Mouse (Mus musculus) spleen, postnatal 4 days (tissue): ENCODE data around the gene Nebl.

Experiments
- DNase-seq, 2 experiments: peaks; one replicate each; pipeline ENCODE4 v3.0.0; 2022; ENCODE audit warnings: low spot score in 2 of 2

The Nebl gene

DNA sequence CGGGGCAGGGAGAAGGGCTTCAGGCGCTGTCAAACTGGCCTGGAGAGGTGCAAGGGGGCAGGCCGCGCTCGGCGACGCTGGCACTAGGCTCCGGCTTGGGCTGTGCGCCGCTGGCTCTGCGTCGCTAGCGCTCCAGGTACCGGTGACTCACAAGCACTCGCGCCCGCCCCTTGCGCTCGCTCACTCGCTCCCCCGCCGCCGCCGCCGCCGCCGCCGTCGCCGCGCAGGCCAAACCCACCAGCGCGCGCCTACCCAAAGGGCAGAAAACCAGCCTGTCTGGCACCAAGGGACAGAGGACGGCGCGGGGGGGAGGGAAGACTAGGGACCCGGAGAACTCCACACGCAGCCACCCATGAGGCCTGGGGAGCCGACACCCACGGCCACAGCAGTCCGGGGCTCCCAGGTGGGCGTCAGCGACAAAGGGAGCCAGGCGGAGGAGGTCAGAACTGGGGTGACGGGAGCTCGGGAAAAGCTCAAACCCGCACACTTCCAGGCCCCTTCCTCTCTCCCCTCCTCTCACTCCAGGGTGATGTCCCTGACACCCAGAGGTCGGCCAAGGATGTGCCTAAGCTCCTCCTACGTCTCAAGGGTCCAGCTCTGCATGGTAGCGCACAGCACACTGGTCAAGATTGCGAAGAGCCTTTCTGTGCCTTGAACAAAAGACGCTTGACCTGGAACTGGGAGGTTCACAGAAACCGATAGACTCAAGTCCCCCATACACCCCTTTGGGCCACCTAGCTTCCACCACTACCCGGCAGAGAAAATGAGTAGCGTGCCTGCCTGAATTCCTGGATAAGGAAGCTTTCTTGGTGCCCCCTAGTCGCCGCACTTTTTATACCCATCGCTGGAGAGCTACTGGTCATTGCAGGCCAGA lies at the start of gene Nebl:
TSS of gene Nebl (minus strand) at position 508 of the 874 bp plus-strand sequence.
- DNase-seq, result no peak

DNA sequence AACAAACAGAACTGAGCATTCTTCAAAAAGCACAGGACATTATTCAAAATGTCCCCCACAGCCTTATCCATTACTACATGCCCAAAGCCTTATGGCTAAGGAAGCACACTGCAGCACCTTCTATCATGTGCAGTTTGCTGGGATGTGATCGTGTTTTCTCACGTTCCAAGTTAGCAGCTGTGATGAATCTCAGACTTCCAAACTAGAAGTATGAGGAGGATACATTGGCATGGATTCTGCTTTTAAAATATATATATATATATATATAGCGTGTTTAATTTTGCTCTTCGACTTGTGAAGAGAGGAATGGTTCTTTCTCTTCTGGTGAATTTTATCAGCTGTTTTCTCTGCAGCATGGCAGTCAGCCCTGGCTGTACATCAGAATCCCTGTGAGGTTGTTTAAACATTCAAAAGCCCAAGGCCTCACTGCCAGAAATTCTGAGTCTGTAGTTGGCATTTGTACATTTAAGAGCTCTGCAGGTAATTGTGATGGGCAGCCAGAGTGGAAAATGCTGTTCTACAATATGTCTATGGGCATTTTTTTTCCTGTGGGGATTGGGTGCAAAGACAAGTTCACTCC lies 39.1 kb upstream of the Nebl start:
- DNase-seq, result no peak

DNA sequence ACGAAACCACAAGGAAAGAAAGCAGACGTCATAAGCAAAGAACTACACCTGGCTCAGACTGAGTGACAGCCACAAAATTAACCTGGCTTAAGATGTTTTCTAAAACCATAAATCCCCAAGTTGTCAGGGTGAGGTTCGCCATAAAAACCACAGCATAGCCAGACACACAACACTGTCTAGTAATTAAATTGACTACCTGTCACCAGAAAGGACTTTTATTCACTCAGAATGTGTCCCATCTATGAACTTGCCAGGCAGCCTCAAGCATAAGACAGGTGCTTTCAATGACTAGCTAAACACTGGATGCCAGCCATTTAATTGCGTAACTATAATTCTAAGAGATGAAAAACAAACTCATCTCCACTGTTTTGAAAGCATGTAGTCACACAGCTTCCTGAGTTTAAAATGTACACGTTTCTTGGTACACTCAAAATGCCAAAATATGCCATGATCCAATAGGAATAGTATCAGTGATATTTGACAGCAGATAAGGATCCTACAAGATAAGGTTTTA lies 38.0 kb upstream of the Nebl start:
- DNase-seq, result no peak

DNA sequence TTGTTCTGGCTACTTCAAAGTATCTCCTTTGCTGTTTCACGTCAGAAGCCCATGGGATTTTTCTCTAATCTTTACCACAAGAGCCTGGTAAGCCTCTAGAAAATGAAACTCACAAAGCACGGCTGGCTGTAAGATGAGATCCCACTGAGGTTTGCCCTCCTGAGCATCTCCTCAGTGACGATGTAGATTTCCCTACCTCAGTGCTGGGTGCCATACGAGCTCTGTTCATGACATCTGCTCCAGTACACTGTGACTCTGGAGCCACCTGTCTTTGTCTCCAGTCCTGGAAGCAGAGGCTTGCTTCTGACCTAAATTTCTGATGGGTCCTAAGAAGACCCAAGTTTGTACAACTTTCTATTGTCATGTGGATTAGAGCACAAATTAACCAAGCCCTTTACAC lies 25.0 kb upstream of the Nebl start:
- no peak for DNase-seq

DNA sequence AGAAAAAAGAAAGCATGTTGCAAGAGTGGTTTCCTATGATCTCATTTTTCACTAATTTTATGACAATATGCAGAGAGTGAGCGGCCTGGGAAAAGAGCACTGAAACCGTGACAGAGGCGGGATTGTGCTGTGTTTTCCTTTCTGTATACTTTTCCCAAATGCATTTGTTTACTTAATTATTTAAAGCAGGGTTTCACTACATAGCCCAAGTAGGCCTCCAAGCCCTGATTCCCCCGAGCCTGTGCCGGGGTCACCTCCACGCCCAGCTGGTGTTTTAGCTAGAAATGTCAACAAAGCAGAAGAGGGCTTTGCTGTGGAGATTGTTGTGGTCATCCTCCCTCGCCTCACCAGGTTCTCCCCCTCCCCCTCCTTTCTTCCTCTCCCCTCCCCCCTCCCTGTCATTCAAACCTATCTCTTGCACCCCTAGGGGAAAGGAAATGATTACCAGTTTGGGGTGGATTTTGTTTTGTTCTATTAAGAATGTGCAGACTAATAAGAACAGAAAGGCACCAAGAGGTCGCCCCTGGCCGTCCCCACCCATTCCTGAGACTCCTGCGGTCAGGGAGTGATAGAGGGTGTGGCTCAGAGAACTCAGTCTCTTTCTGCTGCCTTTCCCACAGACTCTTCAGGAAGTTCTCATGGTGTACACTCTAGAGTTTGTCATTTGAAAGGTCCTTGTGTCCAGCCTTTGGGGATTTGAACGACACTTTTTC lies 10.9 kb upstream of the Nebl start:
- no peak for DNase-seq

DNA sequence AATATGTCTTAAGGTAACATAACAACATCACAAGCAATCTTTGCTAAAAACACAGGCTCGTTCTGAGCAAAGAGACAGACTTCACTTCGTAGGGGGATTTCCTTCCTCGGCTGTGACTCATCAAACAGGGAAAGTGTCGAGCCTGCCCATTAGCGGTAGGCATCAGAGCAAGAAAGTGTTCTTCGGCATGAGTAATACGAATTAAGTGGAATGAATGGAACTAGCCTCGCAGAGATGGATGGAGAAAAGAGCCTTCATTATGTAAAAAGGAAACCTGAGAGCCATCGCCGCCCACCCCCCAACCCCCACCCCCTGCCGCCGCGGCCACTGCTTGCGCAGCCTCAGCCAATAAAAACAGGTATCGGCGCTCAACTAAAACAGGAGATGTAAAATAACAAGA lies 10.3 kb upstream of the Nebl start:
- DNase-seq, result no peak

DNA sequence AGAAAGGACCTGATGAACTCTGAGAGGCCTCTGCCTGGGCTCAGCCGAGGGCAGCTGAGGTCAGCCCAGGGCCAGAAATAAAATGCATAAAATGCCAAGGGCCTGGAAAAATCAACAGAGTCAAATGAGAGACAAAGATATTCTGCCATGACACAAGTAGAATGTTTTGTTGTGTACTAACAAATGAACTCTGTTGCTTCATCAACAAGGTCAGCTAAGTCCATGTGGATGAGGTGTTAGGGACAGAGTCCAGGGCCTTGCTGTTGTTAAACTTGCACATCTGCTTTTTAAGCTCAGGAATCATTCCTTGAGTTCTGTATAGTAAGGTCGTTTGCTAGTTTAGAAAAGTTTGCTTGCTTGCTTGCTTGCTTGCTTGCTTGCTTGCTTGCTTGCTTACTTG lies 9.2 kb upstream of the Nebl start:
- no peak for DNase-seq

DNA sequence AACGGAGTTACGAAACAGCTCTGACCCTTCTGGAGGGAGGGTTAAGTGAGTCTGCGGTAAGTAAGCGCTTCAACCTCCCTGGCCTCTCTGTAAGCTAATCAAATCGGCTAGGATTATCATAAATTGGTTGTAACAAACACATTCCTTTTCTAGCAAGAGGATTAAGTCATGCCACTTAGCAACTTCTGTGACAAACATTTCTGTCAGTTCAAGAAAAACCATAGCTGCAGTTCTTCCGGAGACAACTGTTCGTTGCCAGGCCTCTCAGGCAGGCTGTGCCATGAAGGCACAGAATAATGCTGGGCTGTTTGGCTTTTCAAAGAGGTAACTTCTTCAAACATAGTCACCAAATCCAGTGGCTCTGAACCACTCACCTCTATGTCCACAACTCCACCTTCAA lies 946 bp upstream of the Nebl start:
- no peak for DNase-seq

DNA sequence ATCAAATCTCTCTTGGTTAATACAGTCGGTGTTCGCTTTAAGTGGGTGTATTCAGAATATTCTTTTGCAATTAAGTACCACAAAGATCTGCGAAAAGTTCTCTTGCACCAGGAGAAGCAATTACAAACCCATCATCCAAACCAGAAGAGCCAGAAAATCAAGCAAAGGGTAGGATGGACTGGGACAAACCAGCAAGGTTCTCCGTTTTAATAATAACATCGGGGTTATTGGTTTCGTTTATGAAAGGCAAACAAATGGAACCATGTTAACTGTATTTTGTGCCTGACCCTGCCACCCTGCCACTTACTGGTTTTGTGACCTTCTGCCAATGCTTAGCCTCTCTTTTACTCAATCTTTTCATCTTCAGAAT lies 552 bp upstream of the Nebl start:
- no peak for DNase-seq

DNA sequence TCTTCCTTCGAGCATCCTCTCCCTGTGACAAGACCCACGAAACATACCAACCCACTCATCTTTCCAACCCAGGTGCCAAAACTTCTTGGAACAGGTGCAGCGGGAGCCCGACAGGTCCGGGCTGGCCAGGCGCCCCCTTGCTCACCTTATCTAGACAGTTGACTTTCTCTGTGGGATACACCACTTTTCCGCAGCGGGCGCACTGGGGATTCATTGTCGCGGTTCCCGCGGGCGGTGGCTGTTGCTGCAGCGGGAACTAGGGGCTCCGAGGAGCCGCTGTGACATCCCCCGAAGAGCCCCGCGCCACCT lies 662 bp downstream of the Nebl start:
- no peak for DNase-seq

DNA sequence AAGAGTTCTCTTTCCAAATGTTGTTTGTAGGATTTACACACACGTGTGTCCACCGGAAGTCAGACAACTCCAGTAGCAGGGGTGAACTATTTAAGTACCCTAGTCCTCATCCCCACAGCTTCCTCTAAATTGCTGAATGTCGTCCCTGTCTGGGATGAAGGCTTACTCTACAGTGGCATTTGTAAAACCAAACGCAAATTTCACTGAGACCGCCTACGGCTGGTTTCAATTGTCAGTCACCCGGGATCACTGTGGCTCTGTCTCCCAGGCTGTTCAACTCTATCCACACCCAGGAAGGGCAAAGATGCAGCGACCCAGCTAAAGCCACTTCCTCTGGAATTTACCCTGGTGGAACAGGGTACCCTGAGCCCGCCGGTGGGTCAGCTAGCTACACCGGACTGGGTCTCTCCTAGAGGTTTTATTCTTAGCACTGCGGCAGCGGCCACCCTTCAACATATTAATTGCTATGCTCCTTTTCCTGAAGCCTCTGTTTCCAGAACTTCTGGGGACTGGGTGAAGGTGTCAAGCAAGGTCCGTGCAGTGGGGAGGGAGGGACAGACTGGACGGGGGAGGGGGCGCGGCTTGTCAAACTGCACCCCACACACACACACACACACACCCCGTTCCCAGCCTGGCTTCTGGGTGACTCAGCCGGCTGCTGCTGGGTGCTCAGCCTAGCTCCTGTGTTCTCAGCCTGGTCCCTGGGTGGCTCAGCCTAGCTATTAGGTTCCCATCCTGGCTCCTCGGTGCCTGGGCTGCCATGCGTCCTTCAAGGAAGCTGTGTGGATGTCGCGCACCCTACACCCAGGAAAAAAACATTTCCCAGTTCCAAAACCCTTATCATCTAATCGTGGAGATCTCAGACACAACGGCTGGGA lies 1.3 kb downstream of the Nebl start:
- DNase-seq, result no peak

DNA sequence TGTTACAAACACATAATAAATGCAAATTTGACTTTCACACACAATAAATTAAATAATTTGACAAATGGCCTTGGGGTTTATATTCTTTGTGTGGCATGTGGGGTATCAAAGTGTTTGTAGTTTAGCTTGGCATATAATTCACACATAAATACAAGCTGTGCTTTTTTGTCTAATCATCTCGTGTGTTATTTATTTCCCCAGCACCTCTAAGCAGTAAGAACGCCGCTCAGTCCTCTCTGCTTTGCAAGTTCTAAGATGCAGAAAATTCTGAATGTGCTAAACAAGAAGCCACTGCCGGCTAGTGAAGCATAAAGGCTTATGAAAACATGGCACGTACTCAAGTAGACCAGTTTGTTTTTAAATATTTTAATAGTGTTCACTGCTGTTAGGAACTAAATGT lies 6.9 kb downstream of the Nebl start:
- DNase-seq, result no peak

DNA sequence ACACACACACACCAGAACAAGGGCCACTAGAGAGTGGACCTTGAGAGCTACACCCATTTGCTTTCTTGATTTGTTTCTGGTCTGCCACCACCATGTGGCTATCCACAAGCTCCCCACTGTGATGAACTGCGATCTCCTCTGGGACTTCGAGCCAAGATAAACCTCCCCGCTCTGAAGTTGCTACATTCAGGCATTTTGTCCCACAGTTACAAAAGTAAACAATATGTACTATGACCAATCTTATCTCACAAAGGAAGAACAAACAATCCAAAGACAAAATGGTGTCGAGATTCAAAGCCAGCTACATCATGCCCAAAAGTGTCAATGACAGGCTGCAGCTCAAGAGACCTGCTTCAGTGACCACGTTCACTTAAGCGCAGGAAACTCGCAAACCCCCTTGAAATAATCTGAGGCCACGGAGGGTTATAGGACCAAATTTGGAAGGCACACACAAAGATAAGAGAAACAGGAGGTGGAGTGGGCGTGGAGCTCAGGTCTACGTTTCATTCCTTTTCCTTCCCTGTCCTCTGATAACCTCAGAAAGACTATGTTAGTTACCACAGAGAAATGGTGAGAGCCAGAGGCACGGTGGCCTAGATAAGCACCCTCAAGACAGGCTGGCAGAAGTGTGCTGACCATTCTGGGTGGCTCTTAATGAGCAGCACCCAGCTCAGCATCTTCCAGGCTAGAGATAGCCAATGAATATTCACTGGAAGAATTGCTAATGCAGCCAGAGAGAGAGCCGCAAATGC lies 7.8 kb downstream of the Nebl start:
- DNase-seq, result no peak

DNA sequence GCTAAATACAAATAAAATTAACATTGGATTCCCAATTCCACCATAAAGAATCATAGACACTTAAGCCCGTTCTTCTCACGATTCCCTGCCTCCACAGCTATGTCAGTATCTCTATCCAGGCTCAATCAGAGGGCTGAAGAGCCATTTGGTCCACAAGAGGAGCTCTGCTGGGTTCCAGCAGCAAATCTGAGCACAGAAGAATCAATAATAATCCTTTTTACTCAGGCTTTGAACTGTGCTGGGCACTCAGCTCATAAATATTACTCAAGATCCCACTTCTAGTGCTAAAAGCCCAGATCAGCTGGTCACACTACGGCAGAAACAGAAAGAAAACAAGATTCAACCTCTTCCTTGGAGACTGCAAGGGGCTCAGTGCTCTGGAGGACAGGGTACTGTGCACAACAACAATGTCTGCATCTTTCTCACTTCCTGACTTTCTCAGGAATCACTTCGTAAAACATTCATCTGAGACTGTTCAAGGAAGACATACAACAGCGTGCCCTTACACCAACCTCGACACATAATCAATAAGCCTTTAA lies 10.0 kb downstream of the Nebl start:
- no peak for DNase-seq

DNA sequence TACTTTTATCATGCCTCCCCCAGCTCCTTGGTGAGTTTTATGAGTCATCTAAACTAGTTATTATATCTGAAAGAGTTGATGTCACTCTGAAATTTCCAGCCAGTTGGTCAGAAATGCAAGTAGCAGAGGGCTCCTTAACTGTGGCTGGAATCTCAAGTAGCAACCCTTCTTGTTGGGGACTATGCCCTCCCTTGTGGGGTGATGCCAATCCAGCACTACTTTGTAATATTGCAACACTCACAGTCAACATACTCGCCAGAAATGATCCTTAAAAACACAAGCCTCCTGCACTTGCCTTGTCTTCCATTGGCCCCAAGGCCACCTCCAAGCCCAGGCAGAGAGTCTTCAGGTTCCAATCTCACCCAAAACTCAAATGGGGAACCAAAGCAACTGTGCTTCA lies 13.0 kb downstream of the Nebl start:
- no peak for DNase-seq

DNA sequence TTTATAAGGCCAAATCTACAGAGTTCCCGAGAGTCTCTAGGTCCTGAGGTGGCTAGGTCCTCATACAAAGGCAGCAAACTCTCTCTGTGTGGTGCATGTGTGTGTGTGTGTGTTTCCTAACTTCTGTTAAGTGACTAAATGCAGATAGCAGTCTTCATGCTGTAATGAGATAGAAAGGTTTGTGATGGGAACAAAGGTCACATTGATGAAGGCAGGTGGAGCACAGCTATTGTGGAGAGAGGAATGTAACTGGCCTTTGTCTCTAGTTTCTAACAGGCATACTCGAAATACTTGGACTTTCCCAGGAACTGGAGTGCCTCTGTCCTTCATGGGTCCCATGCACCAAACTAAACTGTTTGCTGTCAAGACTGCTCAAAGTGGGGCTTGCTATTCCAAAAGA lies 14.1 kb downstream of the Nebl start:
- no peak for DNase-seq

DNA sequence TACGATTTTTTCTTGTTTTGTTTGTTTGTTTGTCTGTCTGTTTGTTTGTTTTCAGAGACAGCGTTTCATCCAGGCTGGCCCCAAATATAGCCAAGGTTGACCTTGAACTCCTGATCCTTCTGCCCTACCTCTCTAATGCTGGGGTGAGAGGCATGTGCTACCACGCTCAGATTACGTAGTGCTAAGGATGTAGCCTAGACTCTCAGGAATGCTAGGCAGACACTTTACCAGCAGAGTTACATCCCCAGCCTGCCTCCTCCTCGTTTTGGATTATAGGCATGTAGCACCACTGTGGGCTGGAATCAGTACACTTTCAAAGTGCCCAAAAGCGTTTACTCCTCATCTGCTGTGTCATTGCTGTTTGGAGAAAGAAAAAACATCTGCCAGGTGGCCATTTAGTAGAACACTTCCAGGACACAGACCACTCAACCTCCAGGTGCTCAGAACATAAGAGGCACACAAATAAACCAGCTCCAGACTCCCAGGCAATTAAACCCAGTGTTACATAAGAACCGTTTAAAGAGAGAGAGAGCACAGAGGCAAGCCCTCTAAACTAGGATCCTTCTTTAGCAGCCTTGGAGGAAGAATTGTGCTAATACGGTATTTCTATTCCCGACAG lies 16.0 kb downstream of the Nebl start:
- DNase-seq, result no peak

DNA sequence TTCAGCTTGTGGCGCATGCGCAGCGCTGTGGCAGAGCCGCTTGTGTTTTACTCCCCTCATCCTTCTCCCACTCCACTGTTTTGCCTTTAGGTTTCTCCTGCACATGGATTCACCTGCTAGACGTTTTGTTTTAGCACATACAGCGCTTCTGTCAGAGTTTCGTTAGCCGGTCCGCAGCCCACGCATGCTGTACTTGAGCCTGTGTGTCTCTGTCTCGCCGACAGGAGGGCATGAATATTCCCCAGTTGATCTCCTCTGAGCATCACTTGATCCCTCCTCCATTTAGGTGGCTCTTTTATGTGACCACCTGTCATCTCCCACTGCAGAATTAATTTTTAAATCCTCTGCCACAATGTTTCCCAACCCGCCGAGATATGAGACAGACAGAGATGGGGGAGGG lies 16.6 kb downstream of the Nebl start:
- DNase-seq, result no peak

DNA sequence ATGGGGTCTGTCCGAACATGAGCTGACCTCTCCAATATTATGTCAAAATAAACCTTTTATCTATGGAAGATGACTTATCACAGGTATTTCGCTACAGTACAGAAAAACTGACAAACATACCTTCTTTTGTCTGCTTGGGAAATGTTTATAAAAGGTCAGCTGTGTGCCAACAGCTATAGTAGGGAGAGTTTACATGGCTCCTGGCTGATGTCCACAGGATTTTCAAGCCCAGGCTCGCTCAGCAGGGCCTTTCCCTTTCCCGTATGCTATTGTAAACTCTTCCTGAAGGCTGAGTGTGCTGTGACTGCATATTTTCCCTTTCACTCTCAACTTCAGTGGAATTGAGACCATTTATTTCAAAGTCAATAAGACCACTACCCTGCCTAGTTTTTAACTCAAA lies 17.1 kb downstream of the Nebl start:
- no peak for DNase-seq

DNA sequence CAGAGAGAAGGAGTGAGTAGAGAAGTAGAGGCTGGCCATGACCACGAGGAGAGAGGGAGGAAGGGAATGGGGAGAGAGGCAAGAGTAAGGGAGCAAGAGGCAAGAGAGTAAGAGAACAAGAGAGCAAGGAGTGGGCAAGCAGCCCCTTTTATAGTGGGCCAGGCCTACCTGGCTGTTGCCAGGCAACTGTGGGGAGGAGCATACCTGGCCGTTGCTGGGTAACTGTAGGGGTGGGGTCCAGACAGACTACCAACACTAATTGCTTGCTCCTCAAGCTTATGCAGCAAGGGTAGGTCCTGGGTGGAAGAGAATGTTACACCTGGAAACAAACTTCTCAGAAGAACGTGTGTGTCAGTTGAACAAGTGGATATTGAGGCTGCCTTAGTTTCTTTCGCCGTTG lies 20.0 kb downstream of the Nebl start:
- no peak for DNase-seq

DNA sequence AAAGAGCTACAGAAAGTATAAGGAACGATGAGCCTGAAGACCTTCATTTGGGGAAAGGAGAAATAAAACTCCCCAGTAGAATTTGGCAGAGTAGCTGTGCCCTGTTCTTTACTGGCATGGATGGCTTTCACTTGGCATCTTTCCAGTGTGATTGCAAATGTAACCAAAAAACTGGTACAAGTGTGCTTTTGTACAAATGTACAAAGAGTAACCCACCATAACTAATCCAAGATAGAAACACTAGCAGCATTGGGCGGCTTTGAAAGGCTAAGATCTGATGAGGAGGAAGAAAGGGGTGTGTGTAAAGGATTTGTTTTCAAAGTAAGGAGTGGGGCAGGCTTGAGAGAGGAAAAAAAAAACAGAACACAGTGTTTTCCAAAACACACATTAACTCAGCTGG lies 21.2 kb downstream of the Nebl start:
- no peak for DNase-seq
